Comparison of ENCODE assay signal across 19 mouse cellular contexts in genomic region chr7:81102854-81103253, GRCm38 (mm10). TPM values are rescaled to one million over a fixed set of nuclear protein-coding genes. Genes with fewer than 3 reads are reported as not detected.
"Had no signal": no experiment of that assay in that cellular context is flagged by ENCODE, and none has a peak within 500 bp of the region (broad histone marks: within the 10 kb centered on the region; RNA-seq: fewer than 3 reads in every experiment).

No protein-coding gene starts in this region.

- ATAC-seq: intestine, embryonic 16.5 days; lung, postnatal 0 days had no signal

- H3K9me3 ChIP-seq: liver, embryonic 15.5 days; megakaryocyte, embryonic 14.5 days had no signal

- H3K4me3 ChIP-seq: left cerebral cortex, adult 2 months; liver, embryonic 15.5 days; megakaryocyte, embryonic 14.5 days had no signal

- H3K36me3 ChIP-seq: liver, embryonic 15.5 days had no signal

- H3K9ac ChIP-seq: liver, embryonic 15.5 days; lung, embryonic 14.5 days had no signal

- H3K4me2 ChIP-seq: liver, embryonic 15.5 days; lung, embryonic 14.5 days; midbrain, embryonic 11.5 days had no signal

- DNase-seq: kidney, adult 18-20 months; kidney, postnatal 25 days; layer of hippocampus, postnatal 36 days; lung, embryonic 14.5 days; midbrain, embryonic 14.5 days; thymus, adult 18-20 months; thymus, postnatal 4 days had no signal

- H3K27me3 ChIP-seq: liver, embryonic 15.5 days had no signal

- H3K27ac ChIP-seq: kidney, postnatal 0 days; left cerebral cortex, adult 2 months; liver, embryonic 15.5 days; macrophage had no signal

RNA-seq across cellular contexts. Expression of gene Slc28a1, which starts 11.7 kb away (rescaled TPM):
- total RNA-seq: layer of hippocampus, adult 8-10 months; layer of hippocampus, postnatal 10 days; layer of hippocampus, postnatal 36 days had no signal
- polyA plus RNA-seq: lung, embryonic 14.5 days; macrophage; midbrain, embryonic 14.5 days; neural tube, embryonic 11.5 days; neural tube, embryonic 14.5 days had no signal
